Mouse (Mus musculus) midbrain, embryonic 11.5 days (tissue): ENCODE results near the gene Tcte2. TPM values are rescaled to one million over a fixed set of nuclear protein-coding genes. Genes with fewer than 3 reads are reported as not detected.

Source experiments
- ATAC-seq: fragments of 200-750 bp; cut with Nextera tagmentation; 2 replicates; pipeline ENCODE4 v1.8.0; 2017; ENCODE audit warnings: moderate TSS enrichment, moderate library complexity; ENCODE audit not compliant: low FRiP score
- DNase-seq: peaks from one replicate; pipeline ENCODE4 v3.0.0; 2015; ENCODE audit warnings: low spot score; ENCODE audit errors: missing footprints
- H3K27ac ChIP-seq: fragments of 300-500 bp; sonication (generic); 2 replicates; pipeline ENCODE4 v1.5.1; 2014; ENCODE audit warnings: low read depth, low read length
- H3K27me3 ChIP-seq: fragments of 300-500 bp; sonication (generic); 2 replicates; pipeline ENCODE4 v1.6.1; 2014; ENCODE audit warnings: mild to moderate bottlenecking, low read length, moderate library complexity, mixed read lengths; ENCODE audit not compliant: control insufficient read depth, insufficient read depth
- H3K36me3 ChIP-seq: fragments of 300-500 bp; sonication (generic); 2 replicates; pipeline ENCODE4 v1.6.1; 2014; ENCODE audit warnings: mild to moderate bottlenecking, low read length, moderate library complexity, mixed read lengths; ENCODE audit not compliant: control insufficient read depth, insufficient read depth
- H3K4me1 ChIP-seq: fragments of 300-500 bp; sonication (generic); 2 replicates; pipeline ENCODE4 v1.6.1; 2014; ENCODE audit warnings: low read length; ENCODE audit not compliant: control insufficient read depth, insufficient read depth
- H3K4me2 ChIP-seq: fragments of 300-500 bp; sonication (generic); 2 replicates; pipeline ENCODE4 v1.6.1; 2014; ENCODE audit warnings: mild to moderate bottlenecking, moderate library complexity
- H3K4me3 ChIP-seq: fragments of 300-500 bp; sonication (generic); 2 replicates; pipeline ENCODE4 v1.5.1; 2014; ENCODE audit warnings: low read depth, low read length
- H3K9ac ChIP-seq: fragments of 300-500 bp; sonication (generic); 2 replicates; pipeline ENCODE4 v1.6.1; 2014; ENCODE audit warnings: low read length
- H3K9me3 ChIP-seq: fragments of 300-500 bp; sonication (generic); 2 replicates; pipeline ENCODE4 v1.6.1; 2016; ENCODE audit warnings: low read length; ENCODE audit not compliant: control insufficient read depth
- WGBS: fragments of 180-500 bp; shearing (Covaris S2); extraction: QIAGEN DNeasy Blood & Tissue Kit; methylation state at CpG from one replicate; pipeline ENCODE4 v1.1.7; 2014; 5-methylcytosine and 5-hydroxymethylcytosine counted together
- polyA plus RNA-seq: library from polyadenylated mRNA; unstranded; fragments of >200 nt; fragmentation: Nextera tagmentation; extraction: Ambion mirVana; gene quantifications from 2 replicates; pipeline ENCODE4 v1.2.1, GENCODE M21; 2014

Tcte2 gene
- polyA plus RNA-seq, 1 experiment from 2014 or later = 5.8 TPM

GRCm38 (mm10) chr17:13687086-13687485 is 74.5 kb downstream of the Tcte2 start:
- peaks cover 4% of the 10 kb centered on the region; the same call in 1 of the 2 replicates for H3K4me1 ChIP-seq
- DNase-seq = no peak
- 66% methylated on average over 4 of the region's 4 CpGs for WGBS
- H3K27ac ChIP-seq = no peak overlapping the region
- no peak overlapping the region for H3K9ac ChIP-seq
- no peak overlapping the region for H3K4me3 ChIP-seq
- no peaks in the 10 kb centered on the region for H3K9me3 ChIP-seq
- H3K4me2 ChIP-seq = no peak overlapping the region
- no peak for ATAC-seq
- no peaks in the 10 kb centered on the region for H3K27me3 ChIP-seq
- no peaks in the 10 kb centered on the region for H3K36me3 ChIP-seq

DNA sequence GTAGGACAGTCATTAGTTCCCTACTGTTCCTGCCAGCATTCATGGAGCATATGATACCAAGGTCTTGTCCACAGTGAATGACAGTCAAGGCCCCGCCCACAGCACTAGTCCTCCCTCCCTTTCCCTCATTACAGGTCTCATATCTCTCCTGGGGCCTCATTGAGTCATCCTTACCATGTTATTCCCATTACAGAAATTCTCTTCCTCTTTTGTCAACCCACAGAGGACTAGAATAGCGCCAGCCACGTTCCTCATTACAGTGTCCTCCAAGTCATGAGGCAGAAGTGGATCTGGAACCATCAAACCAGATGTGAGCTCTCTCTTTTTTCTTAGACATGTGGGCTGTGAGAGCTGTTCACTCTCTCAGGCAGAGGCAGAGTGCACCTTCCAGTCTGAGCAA is 76.0 kb downstream of the Tcte2 start:
- DNase-seq = no peak
- 95% methylated on average over 3 of the region's 3 CpGs for WGBS
- Histone ChIP-seq H3K9me3 (no peaks in the 10 kb centered on the region), H3K36me3 (no peaks in the 10 kb centered on the region), H3K27ac (no peak overlapping the region), H3K4me3 (no peak overlapping the region), H3K27me3 (no peaks in the 10 kb centered on the region), H3K4me2 (no peak overlapping the region), H3K9ac (no peak overlapping the region), H3K4me1 (peaks cover 4% of the 10 kb centered on the region)
- ATAC-seq = no peak

- no peak overlapping the region for H3K9ac ChIP-seq
- peak overlapping the region; percentile 67; the same call in 1 of the 2 replicates for H3K27ac ChIP-seq
- H3K4me3 ChIP-seq = no peak overlapping the region
- no peaks in the 10 kb centered on the region for H3K9me3 ChIP-seq
- H3K36me3 ChIP-seq = no peaks in the 10 kb centered on the region
- peaks cover 8% of the 10 kb centered on the region for H3K4me1 ChIP-seq
- 52% methylated on average over 7 of the region's 7 CpGs for WGBS
- ATAC-seq (no peak), DNase-seq (no peak)
- no peak overlapping the region for H3K4me2 ChIP-seq
- no peaks in the 10 kb centered on the region for H3K27me3 ChIP-seq
Observed at GRCm38 (mm10) chr17:13684256-13684655, 77.4 kb downstream of the Tcte2 start.

GRCm38 (mm10) chr17:13683411-13684174 is 78.0 kb downstream of the Tcte2 start:
- peak; percentile 82 for ATAC-seq
- Histone ChIP-seq H3K4me2 (peak overlapping the region; percentile 35), H3K27me3 (no peaks in the 10 kb centered on the region), H3K4me3 (no peak overlapping the region), H3K4me1 (peaks cover 8% of the 10 kb centered on the region), H3K27ac (peak overlapping the region; percentile 67), H3K9ac (peak overlapping the region; percentile 48; the same call in 1 of the 2 replicates), H3K36me3 (no peaks in the 10 kb centered on the region), H3K9me3 (no peaks in the 10 kb centered on the region)
- DNase-seq = peak; percentile 92
- WGBS = 7% methylated on average over 15 of the region's 15 CpGs

DNA sequence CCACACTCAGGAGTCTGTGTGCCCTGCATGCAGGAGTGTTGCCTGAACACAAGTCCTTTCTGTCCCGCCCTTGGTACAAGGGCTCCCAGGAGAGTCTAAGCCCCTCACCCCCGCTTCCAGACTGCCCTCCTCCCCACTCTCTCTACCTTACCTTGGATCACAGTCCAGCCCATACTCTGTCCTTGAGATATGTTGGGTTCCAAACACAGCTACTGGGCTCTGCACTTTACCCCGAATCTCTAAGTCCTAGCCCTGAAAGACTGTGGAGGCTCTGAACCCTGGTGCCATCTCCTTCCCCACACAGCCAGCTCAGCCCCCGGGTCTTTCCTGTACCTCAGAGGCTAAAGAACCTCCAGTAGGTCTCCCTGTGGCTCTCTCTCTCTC is 78.6 kb downstream of the Tcte2 start:
- H3K4me3 ChIP-seq = peak overlapping the region; percentile 7
- peak overlapping the region; percentile 35 for H3K4me2 ChIP-seq
- DNase-seq (peak; percentile 89), ATAC-seq (peak; percentile 8; the same call in 1 of the 2 replicates)
- peak overlapping the region; percentile 48; the same call in 1 of the 2 replicates for H3K9ac ChIP-seq
- H3K36me3 ChIP-seq = no peaks in the 10 kb centered on the region
- no peaks in the 10 kb centered on the region for H3K9me3 ChIP-seq
- no peaks in the 10 kb centered on the region for H3K27me3 ChIP-seq
- 9% methylated on average over 4 of the region's 4 CpGs for WGBS
- peak overlapping the region; percentile 59; the same call in 1 of the 2 replicates for H3K27ac ChIP-seq
- peaks cover 10% of the 10 kb centered on the region for H3K4me1 ChIP-seq

DNA sequence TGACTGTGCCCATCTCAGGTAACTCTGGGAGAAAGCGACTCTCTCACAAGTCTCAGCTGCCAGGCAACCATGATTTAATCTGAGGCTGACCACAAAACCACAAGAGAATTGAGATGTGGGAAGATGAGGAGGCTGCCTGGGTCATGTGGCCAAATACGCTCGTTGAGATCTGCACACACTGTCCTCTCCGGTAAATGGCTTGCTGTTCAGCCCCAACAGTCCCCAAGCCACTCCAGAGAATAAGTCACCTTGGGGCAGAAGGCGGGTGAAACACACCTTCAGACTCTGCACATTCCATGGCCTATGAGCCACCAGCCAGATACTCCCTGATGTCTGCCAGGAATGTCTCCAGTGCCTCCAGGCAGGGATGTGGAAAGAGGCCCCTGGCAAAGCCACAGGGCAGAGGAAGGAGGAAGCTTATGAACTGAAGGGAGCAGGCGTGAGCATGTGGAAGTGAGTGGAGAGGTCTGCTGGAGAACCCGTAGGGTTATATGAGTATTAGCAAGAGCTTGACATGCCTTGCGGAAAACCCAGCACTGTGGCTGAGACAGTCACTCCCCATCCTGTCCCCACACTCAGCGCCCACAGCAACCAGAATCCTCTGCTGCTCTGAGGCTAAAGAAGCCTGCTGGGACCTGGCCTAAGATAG is 79.1 kb downstream of the Tcte2 start:
- DNase-seq (no peak), ATAC-seq (0 out of 2 replicates have a peak, but pooled peaks have one; percentile 12)
- H3K27ac ChIP-seq = peak overlapping the region; percentile 59; the same call in 1 of the 2 replicates
- H3K9me3 ChIP-seq = no peaks in the 10 kb centered on the region
- WGBS = 54% methylated on average over 9 of the region's 9 CpGs
- H3K27me3 ChIP-seq = no peaks in the 10 kb centered on the region
- H3K36me3 ChIP-seq = no peaks in the 10 kb centered on the region
- peaks cover 15% of the 10 kb centered on the region for H3K4me1 ChIP-seq
- peak overlapping the region; percentile 7 for H3K4me3 ChIP-seq
- peak overlapping the region; percentile 48; the same call in 1 of the 2 replicates for H3K9ac ChIP-seq
- peak overlapping the region; percentile 35 for H3K4me2 ChIP-seq

DNA sequence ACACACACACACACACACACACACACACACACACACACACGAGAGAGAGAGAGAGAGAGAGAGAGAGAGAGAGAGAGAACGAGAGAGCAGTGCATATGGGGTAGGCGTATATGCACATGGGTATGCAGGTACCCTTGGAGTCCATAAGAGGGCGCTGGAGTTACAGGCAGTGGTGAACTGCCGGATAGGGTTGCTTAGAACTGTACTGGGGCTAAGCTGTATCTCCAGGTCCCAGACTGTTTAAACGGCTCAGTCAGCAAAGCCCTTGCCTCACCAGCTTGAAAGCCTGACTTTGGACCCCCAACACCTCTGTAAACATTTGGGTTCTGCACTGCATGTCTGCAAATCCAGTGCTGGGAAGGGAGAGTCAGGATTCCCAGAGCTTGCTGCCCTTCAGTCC is 79.9 kb downstream of the Tcte2 start:
- no peak overlapping the region for H3K9ac ChIP-seq
- DNase-seq (no peak), ATAC-seq (no peak)
- H3K4me1 ChIP-seq = peaks cover 18% of the 10 kb centered on the region
- H3K27me3 ChIP-seq = no peaks in the 10 kb centered on the region
- H3K4me2 ChIP-seq = no peak overlapping the region
- no peak overlapping the region for H3K27ac ChIP-seq
- H3K36me3 ChIP-seq = no peaks in the 10 kb centered on the region
- H3K9me3 ChIP-seq = no peaks in the 10 kb centered on the region
- no peak overlapping the region for H3K4me3 ChIP-seq
- WGBS = 89% methylated on average over 4 of the region's 6 CpGs

GRCm38 (mm10) chr17:13681126-13681525 is 80.5 kb downstream of the Tcte2 start:
- Histone ChIP-seq H3K4me3 (no peak overlapping the region), H3K4me2 (no peak overlapping the region), H3K27ac (no peak overlapping the region), H3K9me3 (no peaks in the 10 kb centered on the region), H3K36me3 (no peaks in the 10 kb centered on the region), H3K9ac (no peak overlapping the region), H3K4me1 (peaks cover 18% of the 10 kb centered on the region), H3K27me3 (no peaks in the 10 kb centered on the region)
- 88% methylated on average over 6 of the region's 6 CpGs for WGBS
- DNase-seq (no peak), ATAC-seq (no peak)

GRCm38 (mm10) chr17:13680318-13680717 is 81.3 kb downstream of the Tcte2 start:
- ATAC-seq (no peak), DNase-seq (no peak)
- 77% methylated on average over 4 of the region's 4 CpGs for WGBS
- Histone ChIP-seq H3K27ac (no peak overlapping the region; the same call in 1 of the 2 replicates), H3K9ac (no peak overlapping the region), H3K9me3 (no peaks in the 10 kb centered on the region), H3K4me2 (no peak overlapping the region), H3K4me1 (peaks cover 20% of the 10 kb centered on the region), H3K27me3 (no peaks in the 10 kb centered on the region), H3K4me3 (no peak overlapping the region), H3K36me3 (no peaks in the 10 kb centered on the region)
